Mouse (Mus musculus) neural tube, embryonic 10.5 days (tissue): ENCODE measurements around the gene Slc5a8.

Source experiments
- DNase-seq: peaks from one replicate; pipeline ENCODE4 v3.0.0-alpha.2; 2017; ENCODE audit warnings: low spot score; ENCODE audit errors: extremely low spot score

The Slc5a8 gene

GRCm38 (mm10) chr10:88885632-88886090 is at the start of gene Slc5a8:
Gene Slc5a8 (plus strand): TSS chr10:88885992.
- DNase-seq, result peak; percentile 22

- no peak for DNase-seq
Observed at GRCm38 (mm10) chr10:88848876-88849476, 36.8 kb upstream of the Slc5a8 start.

GRCm38 (mm10) chr10:88849976-88850375 is 35.8 kb upstream of the Slc5a8 start:
- DNase-seq, result no peak

- DNase-seq, result no peak
Observed at GRCm38 (mm10) chr10:88853326-88853725, 32.5 kb upstream of the Slc5a8 start.

- no peak for DNase-seq
Observed at GRCm38 (mm10) chr10:88860911-88861310, 24.9 kb upstream of the Slc5a8 start.

GRCm38 (mm10) chr10:88861416-88861815 is 24.4 kb upstream of the Slc5a8 start:
- no peak for DNase-seq

GRCm38 (mm10) chr10:88862293-88862692 is 23.5 kb upstream of the Slc5a8 start:
- DNase-seq, result no peak

- no peak for DNase-seq
Observed at GRCm38 (mm10) chr10:88866017-88866416, 19.8 kb upstream of the Slc5a8 start.

GRCm38 (mm10) chr10:88874870-88875269 is 10.9 kb upstream of the Slc5a8 start:
- DNase-seq, result no peak

GRCm38 (mm10) chr10:88877421-88877820 is 8.4 kb upstream of the Slc5a8 start:
- no peak for DNase-seq

- no peak for DNase-seq
Observed at GRCm38 (mm10) chr10:88883721-88884120, 2.1 kb upstream of the Slc5a8 start.

GRCm38 (mm10) chr10:88884836-88885235 is 956 bp upstream of the Slc5a8 start:
- DNase-seq, result no peak

- DNase-seq, result peak; percentile 24
Observed at GRCm38 (mm10) chr10:88886114-88886513, 322 bp downstream of the Slc5a8 start.

- DNase-seq, result no peak
Observed at GRCm38 (mm10) chr10:88888376-88888775, 2.6 kb downstream of the Slc5a8 start.

GRCm38 (mm10) chr10:88891410-88891809 is 5.6 kb downstream of the Slc5a8 start:
- DNase-seq, result no peak

- DNase-seq, result no peak
Observed at GRCm38 (mm10) chr10:88892560-88893087, 6.8 kb downstream of the Slc5a8 start.

GRCm38 (mm10) chr10:88897032-88897431 is 11.2 kb downstream of the Slc5a8 start:
- DNase-seq, result no peak

GRCm38 (mm10) chr10:88949649-88950296 is 64.0 kb downstream of the Slc5a8 start:
- no peak for DNase-seq

- no peak for DNase-seq
Observed at GRCm38 (mm10) chr10:88950297-88950653, 64.5 kb downstream of the Slc5a8 start.

GRCm38 (mm10) chr10:88960791-88961190 is 75.0 kb downstream of the Slc5a8 start:
- no peak for DNase-seq

GRCm38 (mm10) chr10:88968586-88968985 is 82.8 kb downstream of the Slc5a8 start:
- DNase-seq, result no peak

- DNase-seq, result no peak
Observed at GRCm38 (mm10) chr10:88970951-88971725, 85.3 kb downstream of the Slc5a8 start.
